Mouse (Mus musculus): ENCODE measurements at regions not wholly inside any gene's neighbourhood (a gene's known extent, or its start where the extent isn't known, plus 50 kb on each side); places are given as distances from the start of the nearest gene placed in this dataset.

DNA sequence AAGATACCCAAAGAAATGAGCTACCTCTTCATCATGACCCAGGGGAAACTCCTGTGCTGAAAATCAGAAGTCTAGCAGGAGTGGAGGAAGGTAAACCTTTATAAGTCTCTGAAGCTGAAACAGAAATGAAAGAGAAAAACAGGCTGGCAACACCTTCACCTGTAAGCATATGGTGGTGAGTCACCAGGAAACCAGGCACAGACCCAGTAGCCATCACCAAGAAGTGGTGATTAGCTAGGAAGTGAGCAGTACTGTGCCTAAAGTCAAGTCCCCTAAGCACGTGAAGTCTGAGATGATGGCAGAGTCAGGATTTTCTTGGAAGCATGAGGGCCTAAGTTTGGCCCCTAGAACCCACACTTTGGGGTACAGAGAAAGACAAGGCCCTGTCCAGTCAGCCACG is 480.3 kb upstream of the Hs6st1 start:
- DNase-seq (ENCODE audit: low spot score): no peak

DNA sequence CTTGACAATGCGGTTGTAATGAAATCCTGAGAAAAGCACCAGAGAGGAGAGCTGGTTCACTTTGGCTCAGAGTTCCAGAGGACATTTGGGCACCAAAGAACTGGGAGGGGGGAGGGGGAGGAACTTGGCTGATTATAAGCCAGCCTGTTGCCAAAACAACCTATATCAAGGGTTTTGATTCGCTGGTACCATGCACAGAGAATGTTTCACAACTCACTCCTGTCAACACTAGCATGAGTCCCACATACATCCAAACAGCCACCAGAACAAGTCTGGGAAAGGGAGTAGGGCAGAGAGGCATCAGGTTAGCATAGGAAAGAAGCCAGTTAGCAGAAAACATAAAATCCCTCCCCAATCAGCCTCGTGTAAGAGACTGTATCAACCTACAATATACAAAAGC is 479.3 kb upstream of the Hs6st1 start:
- no peak for DNase-seq (ENCODE audit: low spot score)

DNA sequence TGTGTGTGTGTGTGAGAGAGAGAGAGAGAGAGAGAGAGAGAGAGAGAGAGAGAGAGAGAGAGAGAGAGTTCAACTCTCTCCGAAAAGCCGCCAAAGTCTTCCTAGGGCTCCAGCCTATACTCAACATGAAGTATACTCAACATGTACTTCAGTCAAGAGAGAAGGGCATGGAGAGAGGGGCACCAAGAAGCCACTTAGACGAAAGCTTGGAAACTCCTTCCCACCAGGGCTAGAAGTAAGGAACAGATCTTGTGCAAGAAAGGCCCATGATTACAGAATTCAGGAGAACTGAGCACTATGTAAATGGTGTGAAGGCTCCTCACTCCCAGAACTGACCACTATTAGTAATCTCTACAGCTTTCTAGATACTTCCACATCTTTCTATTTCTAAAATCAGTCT is 467.4 kb upstream of the Hs6st1 start:
- no peak for DNase-seq (ENCODE audit: low spot score)

DNA sequence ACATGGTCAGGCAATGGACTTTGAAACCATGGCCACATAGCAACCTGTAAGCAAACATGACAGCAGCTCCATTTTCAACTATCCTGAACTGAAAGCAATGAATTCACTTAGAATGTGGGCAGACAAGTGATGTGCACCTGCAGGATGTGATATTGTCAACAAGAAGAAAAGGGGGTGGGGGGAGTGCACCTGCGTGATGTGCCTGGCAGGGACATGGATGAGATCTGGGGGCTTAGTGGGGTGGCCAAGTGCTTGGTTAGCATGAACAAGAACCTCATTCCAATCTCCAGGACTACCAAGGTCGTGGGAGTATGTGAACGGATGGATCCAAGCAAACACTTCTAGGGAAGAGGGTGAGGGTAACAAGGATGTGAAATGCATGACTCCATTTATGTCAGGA is 453.1 kb upstream of the Hs6st1 start:
- DNase-seq (ENCODE audit: low spot score): no peak

DNA sequence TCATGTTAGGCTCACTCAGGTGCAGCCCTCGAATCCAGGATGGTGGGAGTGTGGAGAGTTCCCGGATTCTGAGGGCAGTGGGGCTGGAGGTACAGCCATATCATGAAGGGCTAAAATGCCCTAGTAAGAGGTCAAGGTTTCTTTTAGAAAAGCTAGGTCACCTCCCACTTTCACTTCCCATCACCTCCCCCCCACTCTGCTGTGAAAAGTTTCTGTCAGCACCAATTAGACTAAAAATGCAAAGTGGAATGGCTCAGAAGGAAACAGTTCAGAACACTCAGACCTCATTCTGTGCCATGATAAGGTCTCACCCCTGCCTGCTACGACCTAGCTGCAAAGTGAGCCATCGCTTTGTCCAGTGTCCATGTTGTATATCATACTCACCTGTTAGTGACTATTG is 448.7 kb upstream of the Hs6st1 start:
- DNase-seq (ENCODE audit: low spot score): no peak

DNA sequence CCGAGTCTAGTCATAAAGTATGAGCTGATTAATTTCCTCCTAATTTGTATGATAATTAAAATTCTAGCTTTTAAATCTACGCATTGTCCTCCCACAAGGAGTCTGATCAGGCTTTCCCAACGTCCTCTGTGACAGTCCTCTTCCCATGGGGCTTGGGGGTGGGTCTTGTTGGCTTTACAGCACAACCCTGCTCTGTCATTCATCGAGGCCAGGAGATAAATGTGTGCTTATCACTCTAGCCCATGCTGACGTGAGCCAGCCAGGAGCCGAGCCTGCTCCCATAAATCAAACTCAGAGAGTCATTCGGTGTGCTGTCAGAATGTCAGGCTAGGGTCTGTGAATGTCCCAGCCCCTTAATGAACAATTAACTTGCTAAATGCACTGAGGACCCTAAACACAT is 425.6 kb upstream of the Hs6st1 start:
- DNase-seq (ENCODE audit: low spot score): no peak

DNA sequence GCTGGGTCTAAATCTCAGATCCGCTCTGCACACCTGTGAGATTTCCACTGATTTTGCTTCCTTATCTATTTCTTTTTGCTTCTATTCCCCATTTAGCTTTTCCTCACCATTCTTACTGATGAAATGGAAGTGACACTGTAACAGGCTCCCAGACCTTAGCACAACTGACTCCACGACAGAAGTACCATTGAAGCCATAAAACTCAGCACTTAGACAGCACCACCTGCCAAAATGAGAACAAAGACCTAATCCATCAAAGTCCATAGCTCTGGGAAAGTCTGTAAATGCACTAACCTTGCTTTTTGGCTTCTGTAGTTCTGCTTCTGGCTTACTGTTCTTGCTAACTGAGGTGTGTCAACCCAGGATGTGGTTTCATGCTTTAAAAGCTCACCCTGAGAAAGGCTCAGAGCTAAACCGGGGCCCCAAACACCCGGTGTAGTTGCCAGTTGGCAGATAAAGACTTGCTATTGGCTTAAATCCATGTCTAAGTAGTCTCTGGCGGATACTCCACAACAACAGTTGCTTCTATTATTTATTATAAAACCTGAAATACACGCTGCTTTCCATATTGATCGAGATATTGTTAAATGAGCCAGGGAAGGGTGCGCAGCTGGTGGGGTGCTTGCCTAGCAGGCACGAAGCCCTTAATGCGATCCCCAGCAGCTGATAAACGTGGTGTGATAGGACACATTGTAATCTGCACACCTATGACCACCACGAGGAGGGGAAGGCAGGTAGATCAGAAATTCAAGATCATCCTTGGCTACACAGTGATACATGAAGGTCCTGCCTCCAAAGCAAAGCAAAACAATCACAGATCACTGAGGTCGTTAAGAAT is 414.9 kb upstream of the Hs6st1 start:
- peak; percentile 86 for DNase-seq (ENCODE audit: low spot score)

DNA sequence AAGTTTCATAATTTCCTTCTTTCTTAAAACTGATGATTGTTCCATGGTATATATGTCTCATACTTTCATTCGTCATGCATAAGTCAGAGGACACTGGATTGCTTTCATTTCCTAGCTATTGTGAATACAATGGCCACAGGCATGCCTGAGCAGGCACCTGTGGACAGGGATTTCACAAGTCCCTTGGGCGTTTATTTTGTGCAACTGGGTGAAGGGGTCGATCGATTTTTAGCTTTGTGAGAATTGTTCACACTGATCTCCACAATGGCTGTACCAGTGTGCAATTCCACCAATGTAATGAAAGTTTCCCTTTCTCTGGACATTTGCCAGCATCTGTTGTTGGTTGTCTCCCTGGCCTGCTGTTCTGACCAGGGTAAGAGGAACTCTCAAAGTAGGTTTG is 405.2 kb upstream of the Hs6st1 start:
- no peak for DNase-seq (ENCODE audit: low spot score)

DNA sequence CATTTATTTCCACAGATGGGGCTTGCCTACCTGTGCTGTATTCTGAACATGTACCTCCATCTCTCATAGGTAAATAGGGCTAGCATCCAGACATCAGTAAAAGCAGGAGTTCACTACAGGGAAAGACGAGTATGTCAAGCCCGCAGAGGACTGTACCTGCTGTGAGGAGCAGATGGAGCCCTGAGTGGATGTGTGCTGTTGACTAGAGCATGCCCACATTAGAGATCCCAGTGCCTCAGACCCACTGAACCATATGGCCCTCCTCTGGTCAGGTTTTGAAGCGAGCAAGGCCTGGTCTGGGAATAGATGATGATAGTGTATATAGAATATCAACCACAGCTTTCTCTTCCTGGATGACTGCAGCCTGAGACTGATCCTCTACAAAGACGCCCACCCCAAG is 394.7 kb upstream of the Hs6st1 start:
- no peak for DNase-seq (ENCODE audit: low spot score)

DNA sequence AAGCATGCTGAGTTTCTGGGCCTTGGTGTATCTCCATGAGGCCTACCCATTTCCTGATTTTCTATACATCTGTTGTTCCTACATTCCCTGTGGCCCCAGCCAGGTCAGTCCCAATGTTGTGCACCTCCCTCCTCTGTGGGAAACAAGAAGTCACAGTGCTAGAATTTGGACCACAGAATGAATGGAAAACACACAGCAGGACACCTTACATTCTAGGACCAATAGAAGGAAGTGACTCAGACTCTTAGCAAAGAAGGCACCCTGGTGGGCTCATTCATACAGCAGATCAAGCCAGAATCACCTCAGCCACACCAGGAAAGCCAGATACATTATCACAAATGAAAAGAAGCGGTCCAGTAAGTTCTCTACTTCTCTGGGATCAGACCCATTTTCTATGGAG is 394.2 kb upstream of the Hs6st1 start:
- no peak for DNase-seq (ENCODE audit: low spot score)

DNA sequence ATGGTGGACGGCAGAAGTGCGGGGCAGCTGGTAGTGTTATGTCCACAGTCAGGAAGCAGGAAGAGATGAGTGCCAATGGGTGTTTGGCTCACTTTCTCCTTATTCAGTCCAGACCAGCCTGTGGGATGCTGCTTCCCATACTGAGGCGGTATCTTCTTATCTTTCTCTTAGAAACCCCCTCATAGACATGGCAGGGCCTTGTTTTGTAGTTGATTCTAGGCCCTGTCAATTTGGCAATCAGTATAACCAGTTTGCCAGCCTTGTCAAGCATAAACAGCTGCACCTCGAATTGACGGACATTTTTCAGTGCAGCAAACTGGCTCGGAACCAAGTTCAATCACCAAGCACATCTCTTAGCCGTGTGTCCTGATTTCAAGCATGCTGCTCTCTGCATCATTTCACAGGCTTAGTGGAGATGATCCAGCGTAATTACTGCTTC is 385.7 kb upstream of the Hs6st1 start:
- DNase-seq (ENCODE audit: low spot score): no peak

DNA sequence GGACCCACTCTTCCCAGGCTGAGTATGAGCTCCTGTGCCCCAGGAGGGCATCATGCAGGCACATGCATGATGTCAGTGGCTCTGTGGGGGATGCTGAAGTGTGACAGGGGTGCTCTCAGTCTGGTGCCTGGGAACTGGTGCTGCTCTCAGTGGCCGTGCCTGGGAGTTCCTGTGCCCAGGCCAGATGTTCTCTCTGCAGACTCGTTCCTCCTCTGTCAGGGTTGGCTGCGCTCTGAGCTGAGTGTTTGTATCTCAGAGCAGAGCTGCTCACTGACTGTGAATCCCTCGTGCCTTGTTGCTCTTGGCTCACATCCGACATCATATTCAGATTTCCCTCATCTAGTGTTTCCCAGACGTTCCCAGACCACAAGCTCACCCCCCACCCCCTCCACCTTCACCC is 382.5 kb upstream of the Hs6st1 start:
- no peak for DNase-seq (ENCODE audit: low spot score)

DNA sequence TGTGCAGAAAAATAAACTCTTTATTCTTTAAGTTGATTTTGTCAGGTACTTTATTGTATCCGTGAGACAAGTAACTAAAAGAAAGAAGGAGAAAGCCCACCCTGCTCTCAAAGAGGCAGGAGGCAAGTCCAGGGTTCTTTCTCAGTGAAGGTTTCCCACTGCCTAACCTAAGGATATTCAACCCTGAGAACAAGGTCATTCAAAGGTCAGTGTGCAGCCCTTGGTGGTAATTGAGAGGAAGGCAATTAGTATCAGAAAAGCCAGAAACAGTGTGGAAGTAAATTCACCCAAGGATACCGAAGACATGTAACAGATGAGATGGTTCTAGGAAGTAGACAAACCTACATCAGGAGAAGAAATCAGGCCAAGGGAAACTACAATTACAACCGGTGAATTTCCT is 373.9 kb upstream of the Hs6st1 start:
- no peak for DNase-seq (ENCODE audit: low spot score)

DNA sequence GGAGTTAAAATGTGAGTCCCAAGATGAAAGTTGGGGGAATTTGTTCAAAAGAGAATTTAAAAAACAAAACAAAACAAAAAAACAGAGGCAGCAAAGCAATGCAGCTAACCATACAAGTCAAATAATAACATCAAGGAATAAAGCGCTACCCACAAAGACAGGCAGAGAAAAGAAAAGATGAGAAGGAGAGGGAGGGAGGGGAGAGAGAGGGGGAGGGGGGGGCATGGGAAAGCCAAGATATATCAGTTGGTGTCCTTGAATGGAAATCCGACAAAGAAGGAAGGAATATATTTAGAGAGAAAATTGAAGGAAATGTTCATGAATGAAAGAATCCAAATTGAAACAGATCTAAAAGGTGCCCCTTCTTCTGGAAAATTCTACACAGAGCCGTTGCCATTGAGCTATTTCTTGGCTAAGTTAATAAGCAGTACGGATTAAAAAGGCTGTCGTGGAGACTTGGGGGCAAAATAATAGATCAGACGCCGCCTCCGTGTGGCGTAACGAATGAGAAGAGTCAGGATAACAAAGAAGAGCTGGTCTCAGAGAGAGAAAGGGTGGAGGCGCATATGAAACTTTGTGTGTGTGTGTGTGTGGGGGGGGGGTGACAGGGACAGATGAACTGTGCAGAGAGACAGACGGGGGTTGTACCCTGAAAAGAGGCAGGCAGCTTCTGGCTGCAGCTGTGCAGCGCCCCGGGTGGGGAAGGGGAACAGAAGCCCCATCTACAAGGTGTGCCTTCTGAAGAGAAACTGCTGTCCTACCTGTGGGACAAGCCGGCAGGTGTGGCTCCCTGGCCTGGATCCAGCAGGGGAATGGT is 373.2 kb upstream of the Hs6st1 start:
- DNase-seq (ENCODE audit: low spot score): no peak

DNA sequence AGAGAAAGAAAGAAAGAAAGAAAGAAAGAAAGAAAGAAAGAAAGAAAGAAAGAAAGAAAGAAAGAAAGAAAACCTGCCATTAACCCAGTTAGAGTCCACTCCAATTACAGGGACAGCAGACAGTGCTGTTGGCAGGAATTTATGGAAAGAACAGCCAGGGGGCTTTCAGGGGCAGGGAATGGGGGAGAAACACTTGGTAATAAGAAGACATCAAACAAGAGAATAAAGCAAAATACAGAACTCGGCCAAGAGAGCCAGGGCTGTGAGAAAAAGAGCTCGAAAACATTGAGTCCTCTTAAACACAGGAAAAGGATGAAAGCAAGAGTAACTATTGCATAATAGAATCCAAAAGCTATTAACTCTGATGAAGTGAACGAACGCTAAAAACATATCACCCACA is 371.0 kb upstream of the Hs6st1 start:
- DNase-seq (ENCODE audit: low spot score): no peak

DNA sequence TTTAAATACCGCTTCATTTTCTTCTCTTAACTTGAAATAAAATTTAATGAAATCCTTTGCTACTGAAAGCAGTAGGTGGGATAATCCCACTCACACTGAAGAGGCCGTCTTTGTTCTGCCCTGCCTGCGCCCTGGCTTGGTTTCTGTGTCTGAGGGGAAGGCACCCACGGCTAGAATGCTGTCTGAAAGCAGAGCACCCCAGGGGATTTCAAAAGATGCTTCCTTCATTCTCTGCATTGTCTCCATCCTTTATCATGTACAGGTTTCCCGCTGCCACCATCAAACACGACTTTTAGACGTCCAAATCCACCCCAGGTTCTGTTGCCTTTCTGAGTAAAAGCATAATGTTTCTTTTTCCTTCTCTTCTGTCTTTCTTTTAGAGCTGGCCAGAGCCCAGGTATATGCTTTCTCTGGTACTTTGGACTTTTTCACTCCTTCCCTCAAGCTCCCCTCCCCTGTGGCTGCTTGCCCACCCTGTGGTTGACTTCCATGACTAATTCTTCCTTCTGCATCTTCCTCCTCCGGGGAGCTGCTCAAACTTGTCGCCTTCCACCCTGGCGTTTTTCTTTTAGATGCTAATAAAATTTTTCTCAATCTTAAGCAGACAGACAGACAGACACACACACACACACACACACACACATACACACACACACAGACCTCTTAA is 370.2 kb upstream of the Hs6st1 start:
- no peak for DNase-seq (ENCODE audit: low spot score)

DNA sequence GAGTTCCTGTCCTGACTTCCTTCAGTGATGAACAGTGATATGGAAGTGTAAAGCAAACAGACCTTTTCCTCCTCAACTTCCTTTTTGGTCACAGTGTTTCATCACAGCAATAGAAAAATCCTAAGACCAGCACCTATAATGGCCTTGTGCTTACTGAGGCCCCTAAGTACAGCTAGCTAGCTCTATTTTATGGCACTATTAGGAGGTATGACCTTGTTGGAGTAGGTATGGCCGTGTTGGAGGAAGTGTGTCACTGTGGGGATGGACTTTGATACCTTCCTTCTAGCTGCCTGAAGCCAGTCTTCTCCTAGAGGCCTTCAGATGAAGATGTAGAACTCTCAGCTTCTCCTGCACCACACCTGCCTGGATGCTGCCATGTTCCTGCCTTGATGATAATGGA is 365.6 kb upstream of the Hs6st1 start:
- no peak for DNase-seq (ENCODE audit: low spot score)

DNA sequence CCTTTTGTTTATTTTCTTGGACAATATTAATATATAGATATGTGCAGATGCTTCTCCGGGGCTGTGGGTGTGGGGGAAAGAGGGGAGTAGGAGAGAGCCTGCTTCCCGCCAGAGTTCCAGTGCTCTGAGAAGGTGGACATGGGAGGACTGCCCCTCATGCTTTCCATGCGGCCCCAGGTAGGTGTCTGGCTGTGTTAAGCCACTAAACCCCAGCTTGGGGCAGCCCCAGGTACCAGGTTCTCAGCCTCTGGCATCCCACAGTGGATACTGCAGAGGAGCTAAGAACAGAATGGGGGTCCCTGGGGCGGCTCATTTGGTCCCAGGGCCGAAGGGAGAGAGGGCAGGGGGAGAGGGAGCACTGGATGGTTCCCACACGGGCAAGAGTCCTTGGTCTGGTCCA is 361.9 kb upstream of the Hs6st1 start:
- DNase-seq (ENCODE audit: low spot score): no peak

DNA sequence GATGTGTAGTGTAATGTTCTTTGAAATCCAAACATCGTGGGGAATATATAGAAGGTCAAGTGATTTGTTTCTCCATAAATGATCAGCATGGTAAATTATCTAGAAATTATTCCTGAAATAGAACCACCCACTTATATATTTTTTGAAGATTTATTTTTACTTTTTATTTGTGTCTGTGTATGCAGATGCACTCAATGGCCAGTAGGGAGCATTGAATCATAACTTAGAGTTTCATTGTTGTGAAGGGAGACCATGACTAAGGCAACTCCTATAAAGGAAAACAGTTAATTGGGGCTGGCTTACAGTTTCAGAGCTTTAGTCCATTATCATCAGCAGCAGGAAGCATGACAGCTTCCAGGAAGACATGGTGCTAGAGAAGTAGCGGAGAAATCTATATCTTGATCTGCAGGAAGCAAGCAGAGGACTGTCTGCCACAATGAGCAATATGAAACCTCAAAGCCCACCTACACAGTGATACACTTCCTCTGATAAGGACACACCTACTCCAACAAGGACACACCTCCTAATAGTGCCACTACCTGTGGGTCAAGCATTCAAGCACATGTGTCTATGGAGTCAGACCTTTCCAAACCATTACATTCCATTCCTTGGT is 359.9 kb upstream of the Hs6st1 start:
- peak; percentile 16 for DNase-seq (ENCODE audit: low spot score)

DNA sequence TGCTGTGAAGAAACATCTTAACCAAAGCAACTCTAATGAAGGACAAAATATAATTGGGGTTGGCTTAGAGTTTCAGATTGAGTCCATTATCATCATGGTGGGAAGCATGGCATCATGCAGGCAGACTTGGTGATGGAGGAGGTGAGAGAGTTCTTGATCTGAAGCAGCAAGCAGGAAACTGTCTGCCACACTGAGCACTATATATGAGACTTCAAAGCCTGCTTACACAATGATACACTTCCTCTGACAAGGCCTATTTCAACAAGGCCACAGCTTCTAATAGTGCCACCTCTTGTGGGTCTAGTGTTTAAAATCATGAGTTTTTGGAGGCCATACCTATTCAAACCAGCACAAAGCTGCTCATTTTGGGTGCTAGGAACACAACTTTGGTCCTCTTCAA is 359.0 kb upstream of the Hs6st1 start:
- DNase-seq (ENCODE audit: low spot score): peak; percentile 39

DNA sequence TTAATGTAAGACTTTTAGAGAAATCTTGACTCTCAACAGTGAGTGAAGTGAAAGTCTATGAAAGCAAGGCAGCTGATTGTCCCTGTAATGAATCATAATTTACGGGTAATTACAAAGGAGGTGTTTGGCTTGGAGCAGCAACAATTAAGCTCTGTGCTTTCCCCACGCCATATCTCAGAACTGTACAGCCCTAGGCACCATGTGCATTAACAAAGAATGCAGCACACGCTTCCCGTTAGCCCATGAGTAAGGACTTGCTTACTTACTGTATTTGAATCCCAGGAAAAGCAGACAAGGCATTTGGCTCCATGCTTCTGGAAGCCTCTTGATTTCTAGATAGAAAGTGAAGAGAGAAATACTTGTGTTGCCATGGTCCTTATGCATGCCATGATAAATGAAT is 354.2 kb upstream of the Hs6st1 start:
- DNase-seq (ENCODE audit: low spot score): no peak

DNA sequence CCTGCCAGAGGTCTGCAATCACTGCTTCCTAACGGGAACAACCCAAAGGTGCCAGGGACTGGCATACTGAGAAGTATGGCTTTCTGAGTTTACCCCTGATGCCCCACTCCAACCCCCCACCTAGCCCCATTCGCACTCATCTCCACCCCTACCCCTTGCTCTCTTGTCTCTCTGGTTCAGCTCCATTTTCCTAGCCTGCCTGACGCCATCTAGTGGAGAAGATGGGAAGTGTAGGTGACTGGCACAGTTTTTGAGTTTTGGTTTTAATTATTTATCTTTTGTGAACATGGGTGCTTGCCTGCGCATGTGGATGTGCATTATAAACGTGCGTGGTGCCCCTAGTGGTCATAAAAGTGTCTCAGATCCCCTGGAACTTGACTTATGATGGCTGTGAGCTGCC is 352.3 kb upstream of the Hs6st1 start:
- DNase-seq (ENCODE audit: low spot score): peak; percentile 20

DNA sequence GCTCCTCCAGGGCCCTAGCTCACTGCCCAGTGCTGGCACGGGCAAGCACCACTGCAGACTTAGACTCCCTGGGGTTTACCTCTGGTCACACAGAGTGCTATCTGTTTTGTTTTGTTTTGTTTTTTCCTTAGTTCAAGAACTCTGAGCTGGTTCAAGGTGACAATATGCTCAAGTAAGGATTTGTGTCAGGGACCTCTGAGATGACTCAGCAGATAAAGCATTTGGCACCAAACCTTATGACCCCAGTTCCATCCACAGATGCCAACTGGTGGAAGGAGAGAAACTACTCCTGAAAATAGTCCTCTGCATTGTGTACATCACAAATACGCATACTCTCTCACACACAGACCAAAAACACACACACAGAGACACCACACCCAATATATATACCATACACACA is 351.0 kb upstream of the Hs6st1 start:
- no peak for DNase-seq (ENCODE audit: low spot score)
